Mouse (Mus musculus): Measurements from ENCODE around the gene Pin4.

The Pin4 gene

DNA sequence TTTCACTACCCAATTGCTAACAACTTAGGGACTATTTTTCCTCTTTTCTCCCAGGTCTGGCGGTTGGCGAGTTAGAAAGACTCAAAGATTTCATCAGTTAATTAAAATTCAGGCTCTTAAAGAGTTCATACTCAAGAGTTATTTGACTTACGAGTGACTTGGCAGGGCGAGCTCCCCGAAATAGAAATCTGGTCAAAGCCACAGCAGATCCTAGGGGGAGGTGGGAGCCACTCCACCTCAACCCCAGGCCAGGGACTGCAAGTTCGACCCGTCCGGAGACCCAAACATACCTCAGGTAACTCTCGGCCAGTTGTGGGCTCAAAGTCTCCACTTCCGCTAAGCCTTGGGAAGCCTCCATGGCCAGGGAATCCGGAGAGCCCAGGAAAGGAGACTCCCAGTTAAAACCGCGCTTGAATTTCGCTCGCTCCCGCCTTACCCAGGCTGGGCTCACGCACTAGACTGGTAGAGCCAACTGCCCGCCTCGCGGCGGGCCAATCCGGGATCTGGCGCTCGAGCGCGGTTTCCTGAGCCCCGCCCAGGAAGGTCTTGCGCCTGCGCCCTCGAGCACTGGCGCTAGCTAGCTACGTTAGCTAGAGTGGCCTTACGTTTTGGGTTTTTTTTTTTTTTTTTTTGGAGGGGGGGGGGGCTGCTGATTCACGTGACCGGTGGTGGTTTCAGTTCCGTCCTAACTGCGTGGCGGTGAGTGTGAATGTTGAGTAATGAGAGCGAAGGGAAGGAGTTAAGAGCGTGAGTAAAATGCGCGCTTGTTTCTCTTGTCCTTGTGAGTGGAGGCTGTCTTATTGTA, 37.6 kb downstream of the Pin4 start, which contains the start of gene Ercc6l:
Gene Ercc6l (minus strand): TSS at position 474 of the 805 bp plus-strand sequence.
- peak; percentile 86 to 90 for DNase-seq (ENCODE audit: low spot score in 2 of 2)

GRCm38 (mm10) chrX:102157423-102157791, 38.2 kb downstream of the Pin4 start:
- no peak for DNase-seq (ENCODE audit: low spot score in 2 of 2)

DNA sequence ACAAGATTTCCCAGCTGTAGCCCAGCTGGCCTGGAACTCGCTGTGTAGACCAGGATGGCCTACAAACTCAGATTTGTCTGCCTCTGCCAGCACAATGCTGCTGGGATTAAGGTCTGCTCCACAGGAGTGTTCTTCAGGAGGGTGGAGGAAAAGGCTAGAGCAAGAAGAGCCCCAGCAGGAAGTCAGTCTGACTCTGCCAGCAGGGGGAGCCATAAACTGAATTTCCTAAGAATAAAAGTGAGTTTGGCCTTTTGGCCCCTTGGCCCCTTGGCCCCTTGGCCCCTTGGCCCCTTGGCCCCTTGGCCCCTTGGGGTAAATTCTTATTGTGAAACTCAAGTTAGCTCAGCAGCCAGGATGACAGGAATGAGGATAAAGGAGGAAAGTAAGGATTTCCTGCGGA, 40.5 kb downstream of the Pin4 start:
- DNase-seq (ENCODE audit: low spot score in 2 of 2): peak in 1 of 2 experiments; percentile 8

DNA sequence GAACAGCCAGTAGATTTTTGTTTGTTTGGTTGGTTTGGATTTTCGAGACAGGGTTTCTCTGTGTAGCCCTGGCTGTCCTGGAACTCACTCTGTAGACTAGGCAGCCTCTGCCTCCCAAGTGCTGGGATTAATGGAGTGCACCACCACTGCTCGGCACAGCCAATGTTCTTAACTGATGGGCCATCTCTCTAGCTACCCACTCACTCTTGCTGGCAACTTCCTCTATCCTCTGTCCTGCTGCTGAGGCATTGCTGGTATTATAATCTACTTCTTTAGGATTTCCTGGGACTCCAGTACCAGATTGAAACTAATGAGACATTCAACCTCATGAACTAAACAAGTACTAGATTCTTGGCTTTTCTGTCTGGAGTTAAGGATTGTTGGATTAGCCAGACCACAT, 41.3 kb downstream of the Pin4 start:
- DNase-seq (ENCODE audit: low spot score in 2 of 2): no peak

DNA sequence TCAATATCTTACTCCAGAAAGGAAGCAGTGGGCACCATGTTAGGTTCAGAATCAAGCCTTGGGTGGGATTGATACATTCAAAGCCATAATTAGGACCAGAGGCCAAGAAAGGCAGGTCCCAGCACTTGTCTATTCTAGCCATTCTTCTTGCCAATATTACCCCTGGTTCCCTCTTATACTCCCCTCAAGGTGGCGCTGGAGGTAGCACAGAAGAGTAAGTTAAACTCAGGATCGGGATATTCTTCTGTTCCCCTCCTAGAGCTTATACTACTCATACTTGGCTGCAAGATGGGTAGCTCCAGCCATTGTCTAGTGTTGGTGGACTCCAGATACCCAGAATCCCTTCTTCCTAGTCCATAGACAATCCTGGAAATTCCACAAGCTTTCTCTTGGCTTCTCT, 43.8 kb downstream of the Pin4 start:
- DNase-seq (ENCODE audit: low spot score in 2 of 2): no peak

- peak in 1 of 2 experiments; percentile 29 for DNase-seq (ENCODE audit: low spot score in 2 of 2)
These were observed 44.3 kb downstream of the Pin4 start for GRCm38 (mm10) chrX:102163529-102163928.

- no peak for DNase-seq (ENCODE audit: low spot score in 2 of 2)
These were observed 47.3 kb downstream of the Pin4 start for GRCm38 (mm10) chrX:102166521-102166920.

GRCm38 (mm10) chrX:102166986-102167385, 47.7 kb downstream of the Pin4 start:
- DNase-seq (ENCODE audit: low spot score in 2 of 2): no peak

- DNase-seq (ENCODE audit: low spot score in 2 of 2): no peak
These were observed 50.5 kb downstream of the Pin4 start for GRCm38 (mm10) chrX:102169724-102170123.

GRCm38 (mm10) chrX:102170135-102170534, 50.9 kb downstream of the Pin4 start:
- no peak for DNase-seq (ENCODE audit: low spot score in 2 of 2)

- DNase-seq (ENCODE audit: low spot score in 2 of 2): no peak
These were observed 51.7 kb downstream of the Pin4 start for GRCm38 (mm10) chrX:102170900-102171299.

- DNase-seq (ENCODE audit: low spot score in 2 of 2): no peak
These were observed 56.5 kb downstream of the Pin4 start for GRCm38 (mm10) chrX:102175538-102176287.
